9 mouse cellular contexts compared by ENCODE assay signal in genomic region chr17:84003489-84004234, GRCm38 (mm10).
DNase-seq lines count a peak whose midpoint lies in the region; ATAC-seq and TF ChIP-seq lines count a peak whose summit lies in the region.
"Had no signal": no experiment of that assay in that cellular context is flagged by ENCODE, and none has a peak within 500 bp of the region (broad histone marks: within the 10 kb centered on the region; RNA-seq: fewer than 3 reads in every experiment).

No protein-coding gene starts in this region.

- no peak for ATAC-seq in forebrain, postnatal 0 days
- no peak for ATAC-seq in intestine, embryonic 15.5 days

- no peak for TF ChIP-seq CTCF in forebrain, postnatal 0 days (IDR thresholded peaks at IDR 0.05; ENCODE audit: low read depth)

- H3K9ac ChIP-seq in forebrain, postnatal 0 days: no peak overlapping the region
- no peak overlapping the region for H3K9ac ChIP-seq in intestine, embryonic 15.5 days
- H3K9ac ChIP-seq: hindbrain, embryonic 14.5 days had no signal

- WGBS in forebrain, embryonic 10.5 days: 32% methylated on average over 9 of the region's 9 CpGs
- WGBS in forebrain, postnatal 0 days: 31% methylated on average over 9 of the region's 9 CpGs
- 54% methylated on average over 9 of the region's 9 CpGs for WGBS in intestine, embryonic 15.5 days

- no peak overlapping the region for H3K4me2 ChIP-seq in forebrain, postnatal 0 days (ENCODE audit: low read depth)
- H3K4me2 ChIP-seq in intestine, embryonic 15.5 days (replicated peaks): no peak overlapping the region
- H3K4me2 ChIP-seq: hindbrain, embryonic 14.5 days had no signal

- peaks cover 39% of the 10 kb centered on the region for H3K27me3 ChIP-seq in forebrain, embryonic 10.5 days (ENCODE audit: poor library complexity, severe bottlenecking)
- H3K27me3 ChIP-seq in forebrain, postnatal 0 days (ENCODE audit: insufficient read depth, low read length): no peaks in the 10 kb centered on the region
- H3K27me3 ChIP-seq in intestine, embryonic 15.5 days (replicated peaks): no peaks in the 10 kb centered on the region

- no peak for DNase-seq in forebrain, embryonic 10.5 days (ENCODE audit: extremely low spot score, low spot score)
- no peak for DNase-seq in forebrain, postnatal 0 days
- peak; percentile 30 for DNase-seq in urinary bladder, postnatal 14 days (ENCODE audit: low spot score)
- no peak for DNase-seq in urinary bladder, adult 2 months (ENCODE audit: low spot score)
- no peak for DNase-seq in left cerebral cortex, adult 11 months (ENCODE audit: low spot score)
- no peak for DNase-seq in left cerebral cortex, postnatal 14 days (ENCODE audit: low spot score in 2 of 2)
- no peak for DNase-seq in left cerebral cortex, postnatal 10 days (ENCODE audit: extremely low spot score in 1 of 2, low spot score in 2 of 2)

- no peaks in the 10 kb centered on the region for H3K36me3 ChIP-seq in forebrain, embryonic 10.5 days (replicated peaks)
- H3K36me3 ChIP-seq in forebrain, postnatal 0 days (ENCODE audit: insufficient read depth): no peaks in the 10 kb centered on the region
- no peaks in the 10 kb centered on the region for H3K36me3 ChIP-seq in intestine, embryonic 15.5 days

- intact Hi-C loops in left cerebral cortex, postnatal 14 days (cut with DNase I): no loop called here
- intact Hi-C loops in left cerebral cortex, postnatal 10 days (cut with DNase I): loop anchor here (10.0 kb wide), 1 partner anchor 99 kb away; no protein-coding TSS in a partner anchor

- no peaks in the 10 kb centered on the region for H3K9me3 ChIP-seq in forebrain, embryonic 10.5 days
- H3K9me3 ChIP-seq in forebrain, postnatal 0 days (ENCODE audit: low read length): no peaks in the 10 kb centered on the region
- H3K9me3 ChIP-seq in intestine, embryonic 15.5 days: no peaks in the 10 kb centered on the region

- peak overlapping the region; percentile 72 for H3K27ac ChIP-seq in forebrain, embryonic 10.5 days
- H3K27ac ChIP-seq in forebrain, postnatal 0 days (ENCODE audit: low read depth, low read length): no peak overlapping the region
- peak overlapping the region; percentile 66 for H3K27ac ChIP-seq in intestine, embryonic 15.5 days
- H3K27ac ChIP-seq: hindbrain, embryonic 14.5 days had no signal

- no peak overlapping the region for H3K4me3 ChIP-seq in forebrain, embryonic 10.5 days
- no peak overlapping the region for H3K4me3 ChIP-seq in forebrain, postnatal 0 days (ENCODE audit: low read depth, low read length)
- no peak overlapping the region for H3K4me3 ChIP-seq in intestine, embryonic 15.5 days (replicated peaks)

- H3K4me1 ChIP-seq in forebrain, embryonic 10.5 days: peaks cover 31% of the 10 kb centered on the region
- H3K4me1 ChIP-seq in forebrain, postnatal 0 days (ENCODE audit: insufficient read depth): no peaks in the 10 kb centered on the region
- peaks cover 19% of the 10 kb centered on the region for H3K4me1 ChIP-seq in intestine, embryonic 15.5 days (replicated peaks)
